Mouse (Mus musculus) urinary bladder, postnatal 25 days (tissue): ENCODE data around the gene Mecr.
"Not testable (repeated sequence)": the region's sequence is repeated elsewhere in the genome, so short reads cannot be mapped to it uniquely, and the experiment has no call there.

Source experiments
- DNase-seq: peaks from one replicate; pipeline ENCODE4 v3.0.0; 2022; ENCODE audit warnings: low spot score

Gene Mecr

DNA sequence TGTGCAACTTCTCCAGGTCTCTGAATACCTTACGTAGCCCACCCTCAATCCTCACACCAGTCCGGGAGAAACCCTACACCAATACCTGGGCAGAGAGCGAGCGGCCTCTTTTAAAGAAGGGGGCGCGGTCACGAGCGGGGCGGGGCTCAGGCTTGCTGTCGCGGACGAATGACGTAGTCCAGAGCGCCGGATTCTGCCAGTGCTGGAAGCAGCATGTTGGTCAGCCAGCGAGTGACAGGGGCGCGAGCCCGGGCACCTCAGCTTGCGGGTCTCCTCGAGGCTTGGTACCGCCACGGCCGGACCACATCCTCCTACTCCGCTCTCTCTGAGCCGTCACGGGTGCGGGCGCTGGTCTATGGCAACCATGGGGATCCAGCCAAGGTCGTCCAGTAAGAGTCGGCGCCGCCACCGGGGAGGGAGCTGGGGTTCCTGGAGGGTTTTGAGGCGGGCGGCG lies at the start of gene Mecr:
Mecr (plus strand) TSS at position 181 of the 454 bp plus-strand sequence.
- DNase-seq, result peak; percentile 95

DNA sequence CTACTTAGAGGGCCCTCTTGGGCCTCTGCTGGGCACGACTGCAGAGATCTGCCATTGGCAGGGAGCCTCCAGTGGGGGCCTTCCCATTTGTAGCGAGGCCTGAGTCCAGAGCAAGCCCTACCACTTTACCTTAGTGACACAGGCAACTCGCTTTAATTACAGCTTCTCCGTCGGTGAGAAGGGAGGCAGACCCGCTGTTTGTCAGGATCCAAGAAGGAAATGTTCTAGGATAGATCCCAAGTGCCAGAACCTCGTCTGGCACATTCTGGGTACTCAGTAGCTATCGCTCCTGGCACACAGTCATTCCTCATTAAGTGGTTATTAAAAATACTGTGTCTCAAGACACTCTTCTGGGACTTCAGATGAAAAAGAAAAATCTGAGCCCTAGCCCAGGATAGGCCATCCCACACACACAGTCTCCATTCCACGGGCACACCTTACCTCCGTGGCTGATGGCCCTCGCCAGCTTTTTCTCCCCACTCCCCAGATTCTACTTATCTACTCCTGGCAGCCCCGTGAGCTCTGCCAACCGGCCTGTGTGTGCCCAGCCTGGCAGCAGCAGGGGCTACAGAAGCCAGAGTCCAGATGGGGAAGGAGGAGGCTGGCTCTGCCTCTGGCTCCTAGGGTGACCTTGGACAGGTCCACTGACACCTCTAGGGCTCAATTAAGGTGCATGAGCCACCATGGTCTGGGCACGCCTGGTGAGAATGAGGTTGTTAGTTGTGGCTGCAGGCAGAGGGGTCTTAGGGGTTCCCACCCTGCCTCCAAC lies 46.8 kb upstream of the Mecr start:
- no peak for DNase-seq

DNA sequence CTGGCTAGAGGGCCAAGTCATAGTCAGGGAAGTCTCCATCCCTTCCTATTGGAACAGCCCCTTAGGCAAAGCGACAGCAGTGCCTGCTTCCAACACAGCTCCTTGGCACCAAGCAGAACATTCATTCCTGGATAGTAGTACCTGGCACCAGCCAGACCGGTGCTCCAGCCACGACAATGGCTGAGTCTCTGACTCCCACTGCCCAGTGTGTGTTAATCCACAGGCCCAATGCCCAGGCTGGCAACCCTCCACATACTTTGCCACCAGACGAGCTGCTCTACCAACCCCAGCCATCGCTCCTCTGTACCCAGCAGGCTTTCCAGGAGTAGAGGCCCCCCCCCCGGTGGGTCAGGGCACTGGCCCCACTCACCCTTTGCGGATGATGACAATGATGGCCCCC lies 45.8 kb upstream of the Mecr start:
- no peak for DNase-seq

- DNase-seq, result no peak
These were observed 45.4 kb upstream of the Mecr start for GRCm38 (mm10) chr4:131797920-131798319.

DNA sequence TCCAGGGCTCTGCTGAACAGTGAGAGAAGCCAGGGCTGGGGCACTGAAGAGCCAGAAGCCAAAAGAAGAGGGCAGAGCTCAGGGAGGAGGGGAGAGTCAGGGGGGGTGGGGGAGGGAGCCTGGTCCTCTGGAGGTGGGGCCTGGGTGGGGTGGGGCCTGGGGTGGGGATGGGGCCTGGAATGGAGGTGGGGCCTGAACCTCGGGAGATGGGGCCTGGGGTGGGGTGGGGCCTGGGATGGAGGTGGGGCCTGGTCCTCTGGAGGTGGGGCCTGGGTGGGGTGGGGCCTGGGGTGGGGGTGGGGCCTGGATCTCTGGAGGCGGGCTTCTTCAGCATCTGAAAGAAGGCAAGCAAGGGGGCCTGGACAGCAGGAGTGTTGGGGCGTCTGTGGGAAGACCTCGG lies 44.3 kb upstream of the Mecr start:
- DNase-seq, result no peak

DNA sequence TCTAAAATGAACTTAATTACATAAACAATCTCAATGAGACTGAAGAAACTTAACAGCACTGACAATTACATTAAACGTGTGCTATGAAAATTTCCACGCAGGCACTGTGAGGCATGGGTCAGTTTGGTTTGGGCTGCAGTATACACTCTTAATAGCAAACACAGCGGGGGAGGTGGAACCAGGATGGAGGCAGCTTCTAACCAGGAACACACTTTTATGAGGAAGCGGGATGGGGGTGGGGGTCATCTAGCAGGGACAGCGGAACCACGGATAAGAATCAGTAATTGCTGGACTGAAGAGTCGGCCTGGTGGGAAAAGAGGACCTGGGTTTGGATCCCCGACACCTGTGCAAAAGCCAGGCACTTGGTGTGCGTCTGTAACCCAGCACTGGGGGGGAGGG lies 39.4 kb upstream of the Mecr start:
- no peak for DNase-seq

- DNase-seq, result not testable (repeated sequence)
These were observed 38.5 kb upstream of the Mecr start for GRCm38 (mm10) chr4:131804732-131805131.

DNA sequence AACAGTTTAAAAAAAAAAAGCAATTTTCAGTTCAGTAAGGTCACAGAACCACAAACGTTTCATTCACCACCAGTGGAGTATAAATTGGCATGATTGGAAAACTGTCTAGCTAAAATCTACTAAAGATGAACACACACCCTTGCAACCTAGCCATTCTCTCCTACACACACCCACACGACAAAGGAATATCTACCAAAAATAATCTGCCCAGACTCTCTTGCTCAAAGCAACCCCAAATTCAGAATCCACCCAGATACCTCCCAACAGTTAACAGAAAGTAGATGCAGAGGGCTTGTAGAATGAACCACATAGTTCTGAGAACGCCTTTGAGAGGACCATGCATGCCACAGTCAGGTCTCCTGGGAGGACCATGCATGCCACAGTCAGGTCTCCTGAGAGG lies 38.0 kb upstream of the Mecr start:
- no peak for DNase-seq

DNA sequence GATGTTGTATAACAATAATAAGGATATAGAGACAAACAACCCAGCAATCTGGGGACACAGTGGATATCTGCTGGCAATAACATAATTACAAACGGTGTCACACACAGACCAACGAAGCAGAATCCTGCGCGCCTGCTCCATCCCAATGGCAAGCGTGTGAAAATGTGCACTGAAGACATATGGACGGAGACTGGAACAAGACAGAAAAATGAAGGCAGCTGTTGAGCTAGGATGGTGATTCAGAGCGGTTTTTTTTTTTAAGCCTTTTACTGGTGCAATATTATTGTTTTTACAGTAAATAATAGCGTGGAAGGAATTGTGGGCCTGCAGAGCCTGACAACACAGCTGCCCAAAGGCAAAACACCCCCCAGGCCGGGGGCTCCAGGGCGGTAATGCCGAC lies 30.8 kb upstream of the Mecr start:
- no peak for DNase-seq

- no peak for DNase-seq
These were observed 29.5 kb upstream of the Mecr start for GRCm38 (mm10) chr4:131813798-131814197.

DNA sequence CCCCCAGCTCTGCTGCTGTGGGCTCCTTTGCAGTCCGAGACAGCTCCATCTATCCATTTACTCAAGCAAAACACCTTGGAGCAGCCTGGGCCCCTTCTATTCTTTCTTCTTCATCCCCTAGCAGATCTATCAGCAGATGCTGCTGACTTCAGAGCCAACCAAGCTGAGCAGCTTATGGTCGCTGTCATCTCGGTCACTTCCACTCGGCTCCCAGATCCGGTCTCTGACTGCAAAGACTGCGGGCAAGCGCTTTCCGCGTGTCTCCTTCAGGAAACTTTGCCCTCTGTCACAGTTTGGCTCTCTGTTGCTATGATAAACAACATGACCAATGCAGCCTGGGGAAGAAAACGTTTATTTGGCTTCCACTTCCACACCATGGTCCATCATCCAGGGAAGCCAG lies 28.4 kb upstream of the Mecr start:
- no peak for DNase-seq

DNA sequence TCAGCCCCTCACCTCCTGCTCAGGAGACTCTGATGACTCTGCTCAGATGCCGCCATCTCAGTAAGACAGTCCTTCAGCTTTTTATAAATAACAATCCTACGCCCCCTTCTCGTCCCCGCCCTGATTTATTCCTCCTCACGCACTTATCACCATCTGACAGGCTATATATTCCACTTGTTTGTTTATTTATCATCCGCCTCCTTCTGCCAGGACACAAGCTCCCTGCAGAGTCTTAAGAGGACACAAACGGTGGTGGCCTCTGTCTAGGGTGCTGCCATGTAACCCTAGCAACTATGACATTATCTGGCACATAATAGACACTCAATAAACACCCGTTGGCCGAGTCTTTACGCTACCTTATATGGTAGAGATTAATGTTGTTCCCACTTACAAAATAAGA lies 27.5 kb upstream of the Mecr start:
- DNase-seq, result no peak

- DNase-seq, result no peak
These were observed 24.3 kb upstream of the Mecr start for GRCm38 (mm10) chr4:131818926-131819325.

- no peak for DNase-seq
These were observed 22.0 kb upstream of the Mecr start for GRCm38 (mm10) chr4:131821161-131821731.

DNA sequence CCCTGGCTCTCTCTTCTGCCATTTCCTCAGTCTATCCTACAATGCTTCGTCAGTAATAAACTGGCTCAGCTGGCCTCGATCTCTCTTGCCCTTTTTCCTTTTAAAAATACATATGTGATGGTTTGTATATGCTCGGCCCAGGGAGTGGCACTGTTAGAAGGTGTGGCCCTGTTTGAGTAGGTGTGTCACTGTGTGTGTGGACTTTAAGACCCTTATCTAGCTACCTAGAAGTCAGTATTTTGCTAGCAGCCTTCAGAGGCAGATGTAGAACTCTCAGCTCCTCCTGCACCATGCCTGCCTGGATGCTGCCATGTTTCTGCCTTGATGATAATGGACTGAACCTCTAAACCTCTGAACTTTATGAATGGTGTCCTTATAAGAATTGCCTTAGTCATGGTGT lies 20.7 kb upstream of the Mecr start:
- DNase-seq, result no peak

DNA sequence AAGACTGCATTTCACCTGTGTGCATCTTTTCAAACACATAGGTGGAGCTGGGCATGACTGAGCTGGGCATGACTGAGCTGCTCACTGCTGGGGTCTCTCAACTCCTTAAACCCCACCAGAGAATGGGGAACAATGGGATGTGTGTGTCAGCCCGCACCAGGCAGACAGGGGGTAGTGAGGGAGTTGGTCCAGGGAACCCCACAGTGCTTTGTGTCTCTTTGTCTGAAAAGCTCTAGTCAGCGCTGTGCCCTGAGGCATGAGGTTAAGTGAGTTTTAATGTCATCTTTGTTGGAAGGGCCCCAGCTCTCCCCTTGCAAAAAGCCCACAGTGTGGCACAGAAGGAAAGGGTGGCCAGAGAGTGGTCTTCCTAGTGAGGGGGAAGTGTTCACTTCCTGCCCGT lies 18.3 kb upstream of the Mecr start:
- no peak for DNase-seq

GRCm38 (mm10) chr4:131825830-131826229 lies 17.4 kb upstream of the Mecr start:
- DNase-seq, result peak; percentile 47

GRCm38 (mm10) chr4:131826905-131827304 lies 16.4 kb upstream of the Mecr start:
- DNase-seq, result peak; percentile 28

GRCm38 (mm10) chr4:131829123-131829522 lies 14.1 kb upstream of the Mecr start:
- no peak for DNase-seq

DNA sequence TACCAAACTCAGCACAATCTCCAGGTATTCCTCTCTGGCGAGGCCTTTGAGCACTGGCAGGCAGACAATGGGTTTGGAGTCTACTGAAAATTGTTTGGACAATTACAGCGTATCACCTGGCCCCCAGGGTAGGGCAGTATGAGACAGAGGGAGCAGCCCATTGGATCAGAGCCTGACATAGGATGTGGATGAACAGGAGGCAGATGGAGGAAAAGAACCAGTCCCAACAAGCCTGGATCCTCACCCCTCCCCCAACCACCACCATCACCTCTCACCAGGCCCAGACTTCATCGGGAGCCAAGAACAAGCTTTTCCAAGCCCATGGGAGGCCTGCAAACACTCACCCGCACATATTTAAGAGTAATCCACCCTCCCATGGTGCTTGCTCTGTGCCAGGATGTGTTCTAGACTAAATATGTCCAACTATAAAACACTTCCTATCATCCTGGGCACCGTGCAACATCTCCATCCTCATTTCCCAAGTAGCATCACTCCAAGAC lies 11.7 kb upstream of the Mecr start:
- DNase-seq, result no peak

DNA sequence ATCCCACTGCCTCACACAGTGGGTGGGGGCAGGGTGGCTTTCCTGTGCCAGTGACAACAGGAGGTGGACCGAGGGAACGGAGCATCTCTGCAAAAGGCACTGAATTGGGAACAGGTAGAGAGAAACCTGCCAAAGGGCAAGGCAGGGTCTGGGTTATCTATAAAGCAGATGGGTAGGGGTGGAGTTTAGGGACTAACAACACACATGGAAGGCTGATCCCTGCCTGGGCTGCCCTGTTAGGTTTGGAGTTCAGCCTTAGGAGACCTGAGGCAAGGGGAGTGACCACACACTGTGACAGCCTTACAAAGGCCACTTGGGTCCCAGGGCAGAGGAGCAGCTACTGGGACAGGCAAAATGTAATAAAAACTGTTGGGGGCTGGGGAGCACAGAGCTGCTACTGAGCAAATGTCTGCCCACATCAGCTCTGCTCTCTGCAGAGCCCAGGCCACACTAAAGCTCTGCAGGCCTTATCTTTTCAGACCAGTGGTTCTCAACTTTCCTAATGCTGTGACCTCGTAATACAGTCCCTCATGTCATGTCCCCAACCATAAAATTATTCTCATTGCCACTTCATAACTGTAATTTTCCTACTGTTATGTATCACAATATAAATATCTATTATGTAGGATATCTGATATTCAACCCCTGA lies 10.4 kb upstream of the Mecr start:
- no peak for DNase-seq

DNA sequence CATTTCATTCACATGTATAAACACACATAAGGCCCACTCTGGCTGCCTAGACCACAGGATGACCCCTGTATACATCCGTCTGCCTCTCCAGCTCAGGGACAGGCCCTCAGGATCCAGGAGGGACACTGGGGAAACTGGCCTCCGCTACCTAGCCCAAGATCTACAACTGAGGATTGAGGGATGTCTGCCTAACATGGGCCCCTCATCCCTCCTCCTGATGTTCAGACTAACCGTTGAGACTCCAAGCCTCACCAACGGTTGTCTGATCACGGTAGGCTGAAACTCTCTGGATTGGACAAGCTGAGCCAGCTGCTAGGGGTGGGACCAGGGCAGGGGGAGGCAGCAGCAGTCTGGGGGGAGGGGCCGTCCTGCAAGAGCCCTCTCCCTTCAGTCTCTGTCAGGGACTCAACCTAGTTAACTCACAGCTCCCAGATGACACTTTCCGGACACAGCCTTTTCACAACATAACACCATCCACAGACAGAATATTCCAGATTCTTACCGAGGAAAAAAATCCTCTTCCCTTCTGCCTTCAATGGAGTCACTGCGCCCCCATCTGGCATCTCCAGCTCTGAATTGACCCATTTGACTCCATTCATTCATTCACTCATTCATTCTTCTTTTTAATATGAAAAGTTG lies 9.2 kb upstream of the Mecr start:
- no peak for DNase-seq
